Mouse (Mus musculus): Measurements from ENCODE around the gene Acsl6. TPM values are rescaled to one million over a fixed set of nuclear protein-coding genes. Genes with fewer than 3 reads are reported as not detected.
"Not testable (repeated sequence)": the region's sequence is repeated elsewhere in the genome, so short reads cannot be mapped to it uniquely, and the experiment has no call there.

Gene Acsl6
- polyA plus RNA-seq, 1 experiment from 2014 or later, result 1.3 TPM

- 55% methylated on average over 4 of the region's 4 CpGs for WGBS
- no peak overlapping the region for H3K9ac ChIP-seq (ENCODE audit: low read depth, low read length)
- H3K36me3 ChIP-seq (ENCODE audit: control insufficient read depth, insufficient read depth), result no peaks in the 10 kb centered on the region
- ATAC-seq, result no peak
- H3K4me2 ChIP-seq (replicated peaks; ENCODE audit: low read depth), result no peak overlapping the region
- H3K27ac ChIP-seq (ENCODE audit: low read depth, low read length), result no peak overlapping the region
- H3K4me3 ChIP-seq (ENCODE audit: low read depth, low read length), result no peak overlapping the region
- no peaks in the 10 kb centered on the region for H3K4me1 ChIP-seq (replicated peaks; ENCODE audit: control insufficient read depth, insufficient read depth, low read length)
- H3K9me3 ChIP-seq (ENCODE audit: control insufficient read depth), result no peaks in the 10 kb centered on the region
- peak; percentile 52 for TF ChIP-seq CTCF (IDR thresholded peaks at IDR 0.05; ENCODE audit: low read depth)
- H3K27me3 ChIP-seq (replicated peaks; ENCODE audit: control insufficient read depth, insufficient read depth, low read length), result no peaks in the 10 kb centered on the region
Observed at GRCm38 (mm10) chr11:54356676-54357075, 53.1 kb downstream of the Acsl6 start.

GRCm38 (mm10) chr11:54372553-54372952 is 69.0 kb downstream of the Acsl6 start:
- no peak overlapping the region for H3K4me2 ChIP-seq (replicated peaks; ENCODE audit: low read depth)
- ATAC-seq, result no peak
- no peak overlapping the region for H3K4me3 ChIP-seq (ENCODE audit: low read depth, low read length)
- H3K27me3 ChIP-seq (replicated peaks; ENCODE audit: control insufficient read depth, insufficient read depth, low read length), result no peaks in the 10 kb centered on the region
- H3K27ac ChIP-seq (ENCODE audit: low read depth, low read length), result no peak overlapping the region
- no peak overlapping the region for H3K9ac ChIP-seq (ENCODE audit: low read depth, low read length)
- no peaks in the 10 kb centered on the region for H3K4me1 ChIP-seq (replicated peaks; ENCODE audit: control insufficient read depth, insufficient read depth, low read length)
- no peak for TF ChIP-seq CTCF (IDR thresholded peaks at IDR 0.05; ENCODE audit: low read depth)
- no peaks in the 10 kb centered on the region for H3K36me3 ChIP-seq (ENCODE audit: control insufficient read depth, insufficient read depth)
- H3K9me3 ChIP-seq (ENCODE audit: control insufficient read depth), result no peaks in the 10 kb centered on the region

DNA sequence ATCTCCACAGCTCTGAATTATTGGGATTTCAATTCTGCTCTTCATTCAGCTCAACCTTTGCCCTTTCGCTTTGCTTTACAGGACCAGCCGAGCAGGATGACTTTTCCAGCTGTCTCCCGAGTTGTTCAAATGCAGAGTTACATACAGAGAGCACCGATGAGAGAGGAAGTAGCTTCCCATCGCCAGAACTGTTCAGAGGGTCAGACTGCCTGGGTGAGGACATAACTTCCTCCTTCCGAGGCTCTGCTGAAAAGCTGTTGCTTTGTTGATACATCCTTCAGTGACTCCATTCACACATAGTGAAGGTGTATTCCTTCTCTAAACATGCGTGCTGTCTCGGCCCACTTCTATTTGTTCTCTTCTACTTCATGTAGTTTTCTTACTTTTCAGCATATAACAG is 86.8 kb downstream of the Acsl6 start:
- no peak overlapping the region for H3K9ac ChIP-seq (ENCODE audit: low read depth, low read length)
- H3K4me3 ChIP-seq (ENCODE audit: low read depth, low read length), result no peak overlapping the region
- H3K4me1 ChIP-seq (replicated peaks; ENCODE audit: control insufficient read depth, insufficient read depth, low read length), result no peaks in the 10 kb centered on the region
- H3K27ac ChIP-seq (ENCODE audit: low read depth, low read length), result no peak overlapping the region
- H3K27me3 ChIP-seq (replicated peaks; ENCODE audit: control insufficient read depth, insufficient read depth, low read length), result no peaks in the 10 kb centered on the region
- no peak overlapping the region for H3K4me2 ChIP-seq (replicated peaks; ENCODE audit: low read depth)
- no peaks in the 10 kb centered on the region for H3K36me3 ChIP-seq (ENCODE audit: control insufficient read depth, insufficient read depth)
- TF ChIP-seq CTCF (IDR thresholded peaks at IDR 0.05; ENCODE audit: low read depth), result no peak
- WGBS, result 46% methylated on average over 8 of the region's 8 CpGs
- ATAC-seq, result no peak
- no peaks in the 10 kb centered on the region for H3K9me3 ChIP-seq (ENCODE audit: control insufficient read depth)

GRCm38 (mm10) chr11:54391326-54391725 is 87.7 kb downstream of the Acsl6 start:
- no peak for TF ChIP-seq CTCF (IDR thresholded peaks at IDR 0.05; ENCODE audit: low read depth)
- Histone ChIP-seq H3K4me1 (replicated peaks; ENCODE audit: control insufficient read depth, insufficient read depth, low read length) (no peaks in the 10 kb centered on the region), H3K4me3 (ENCODE audit: low read depth, low read length) (no peak overlapping the region), H3K36me3 (ENCODE audit: control insufficient read depth, insufficient read depth) (no peaks in the 10 kb centered on the region), H3K4me2 (replicated peaks; ENCODE audit: low read depth) (no peak overlapping the region), H3K27ac (ENCODE audit: low read depth, low read length) (no peak overlapping the region), H3K9ac (ENCODE audit: low read depth, low read length) (no peak overlapping the region), H3K27me3 (replicated peaks; ENCODE audit: control insufficient read depth, insufficient read depth, low read length) (no peaks in the 10 kb centered on the region), H3K9me3 (ENCODE audit: control insufficient read depth) (no peaks in the 10 kb centered on the region)
- no peak for ATAC-seq
- 81% methylated on average over 4 of the region's 4 CpGs for WGBS

GRCm38 (mm10) chr11:54396686-54397085 is 93.1 kb downstream of the Acsl6 start:
- Histone ChIP-seq H3K36me3 (ENCODE audit: control insufficient read depth, insufficient read depth) (no peaks in the 10 kb centered on the region), H3K4me1 (replicated peaks; ENCODE audit: control insufficient read depth, insufficient read depth, low read length) (no peaks in the 10 kb centered on the region), H3K27me3 (replicated peaks; ENCODE audit: control insufficient read depth, insufficient read depth, low read length) (no peaks in the 10 kb centered on the region), H3K4me3 (ENCODE audit: low read depth, low read length) (no peak overlapping the region), H3K9ac (ENCODE audit: low read depth, low read length) (no peak overlapping the region), H3K9me3 (ENCODE audit: control insufficient read depth) (no peaks in the 10 kb centered on the region), H3K4me2 (replicated peaks; ENCODE audit: low read depth) (no peak overlapping the region), H3K27ac (ENCODE audit: low read depth, low read length) (no peak overlapping the region)
- WGBS, result 77% methylated on average over 1 of the region's 1 CpGs
- no peak for TF ChIP-seq CTCF (IDR thresholded peaks at IDR 0.05; ENCODE audit: low read depth)
- ATAC-seq, result no peak

- H3K4me2 ChIP-seq (replicated peaks; ENCODE audit: low read depth), result no peak overlapping the region
- no peaks in the 10 kb centered on the region for H3K4me1 ChIP-seq (replicated peaks; ENCODE audit: control insufficient read depth, insufficient read depth, low read length)
- H3K27me3 ChIP-seq (replicated peaks; ENCODE audit: control insufficient read depth, insufficient read depth, low read length), result no peaks in the 10 kb centered on the region
- H3K9ac ChIP-seq (ENCODE audit: low read depth, low read length), result no peak overlapping the region
- no peak for TF ChIP-seq CTCF (IDR thresholded peaks at IDR 0.05; ENCODE audit: low read depth)
- no peak overlapping the region for H3K27ac ChIP-seq (ENCODE audit: low read depth, low read length)
- no peaks in the 10 kb centered on the region for H3K36me3 ChIP-seq (ENCODE audit: control insufficient read depth, insufficient read depth)
- no peak overlapping the region for H3K4me3 ChIP-seq (ENCODE audit: low read depth, low read length)
- ATAC-seq, result no peak
- 59% methylated on average over 4 of the region's 4 CpGs for WGBS
- H3K9me3 ChIP-seq (ENCODE audit: control insufficient read depth), result no peaks in the 10 kb centered on the region
Observed at GRCm38 (mm10) chr11:54398058-54398457, 94.5 kb downstream of the Acsl6 start.

- not testable (repeated sequence) for H3K9me3 ChIP-seq (ENCODE audit: control insufficient read depth); H3K27me3 ChIP-seq (replicated peaks; ENCODE audit: control insufficient read depth, insufficient read depth, low read length); H3K4me1 ChIP-seq (replicated peaks; ENCODE audit: control insufficient read depth, insufficient read depth, low read length); H3K9ac ChIP-seq (ENCODE audit: low read depth, low read length); H3K27ac ChIP-seq (ENCODE audit: low read depth, low read length); H3K4me3 ChIP-seq (ENCODE audit: low read depth, low read length); H3K36me3 ChIP-seq (ENCODE audit: control insufficient read depth, insufficient read depth); H3K4me2 ChIP-seq (replicated peaks; ENCODE audit: low read depth); ATAC-seq
- WGBS, result 94% methylated on average over 20 of the region's 20 CpGs
Observed at GRCm38 (mm10) chr11:54400803-54401202, 97.2 kb downstream of the Acsl6 start.
